8 mouse cellular contexts compared by ENCODE assay signal in genomic region chr2:36104436-36104955, GRCm38 (mm10). TPM values are rescaled to one million over a fixed set of nuclear protein-coding genes. Genes with fewer than 3 reads are reported as not detected.
DNase-seq lines count a peak whose midpoint lies in the region; ATAC-seq and TF ChIP-seq lines count a peak whose summit lies in the region.

No protein-coding gene starts in this region.

- H3K36me3 ChIP-seq in heart, postnatal 0 days (replicated peaks; ENCODE audit: control insufficient read depth, insufficient read depth, low read length): no peaks in the 10 kb centered on the region
- H3K36me3 ChIP-seq in liver, embryonic 16.5 days (ENCODE audit: control insufficient read depth, insufficient read depth): no peaks in the 10 kb centered on the region

- H3K27me3 ChIP-seq in heart, postnatal 0 days (ENCODE audit: control insufficient read depth, insufficient read depth, low read length): peaks cover 89% of the 10 kb centered on the region
- peaks cover 95% of the 10 kb centered on the region for H3K27me3 ChIP-seq in liver, embryonic 16.5 days (ENCODE audit: control insufficient read depth, insufficient read depth, low read depth, low read length)

- H3K4me2 ChIP-seq in heart, postnatal 0 days (ENCODE audit: low read depth, low read length): peak overlapping the region; percentile 81
- H3K4me2 ChIP-seq in liver, embryonic 16.5 days (ENCODE audit: low read depth, low read length): peak overlapping the region; percentile 53; the same call in 1 of the 2 replicates

- H3K4me1 ChIP-seq in heart, postnatal 0 days (ENCODE audit: control insufficient read depth, insufficient read depth): peaks cover 26% of the 10 kb centered on the region
- no peaks in the 10 kb centered on the region; the same call in none of the 2 replicates for H3K4me1 ChIP-seq in liver, embryonic 16.5 days (ENCODE audit: control insufficient read depth, low read depth, low read length)

- no peak overlapping the region for H3K27ac ChIP-seq in heart, postnatal 0 days (ENCODE audit: low read depth)
- no peak overlapping the region for H3K27ac ChIP-seq in liver, embryonic 16.5 days (ENCODE audit: low read length)

- 1% methylated on average over 32 of the region's 32 CpGs for WGBS in heart, postnatal 0 days
- under 1% methylated on average over 32 of the region's 32 CpGs for WGBS in liver, embryonic 16.5 days (ENCODE audit: insufficient replicate concordance)

- TF ChIP-seq EP300 in heart, postnatal 0 days (IDR thresholded peaks at IDR 0.05; ENCODE audit: low read depth): no peak

- no peaks in the 10 kb centered on the region for H3K9me3 ChIP-seq in heart, postnatal 0 days (replicated peaks; ENCODE audit: control insufficient read depth, low read length)
- no peaks in the 10 kb centered on the region for H3K9me3 ChIP-seq in liver, embryonic 16.5 days (replicated peaks; ENCODE audit: control insufficient read depth, low read length)

- intact Hi-C loops in left cerebral cortex, postnatal 36 days (cut with DNase I): no loop called here

- ATAC-seq in heart, postnatal 0 days (ENCODE audit: insufficient read depth, low read depth): no peak
- ATAC-seq in liver, embryonic 16.5 days (ENCODE audit: low read depth): no peak
- no peak for ATAC-seq in megakaryocyte progenitor cell, adult 5-6 weeks (replicated peaks; ENCODE audit: poor library complexity)

- H3K9ac ChIP-seq in heart, postnatal 0 days (replicated peaks; ENCODE audit: low read depth, low read length): peak overlapping the region; percentile 57; the same call in 1 of the 2 replicates
- no peak overlapping the region for H3K9ac ChIP-seq in liver, embryonic 16.5 days (ENCODE audit: low read depth, low read length)

- DNase-seq in cerebellum, postnatal 14 days: peak; percentile 16 to 22
- no peak for DNase-seq in cerebellum, adult 9-11 months
- peak; percentile 46 for DNase-seq in NIH3T3 (ENCODE audit: low read depth)
- DNase-seq in heart, postnatal 0 days (ENCODE audit: low spot score): no peak
- no peak for DNase-seq in right cerebral cortex, adult 18-20 months
- no peak for DNase-seq in left cerebral cortex, postnatal 36 days (ENCODE audit: low spot score in 2 of 2)

- TF ChIP-seq CTCF in heart, postnatal 0 days (IDR thresholded peaks at IDR 0.05; ENCODE audit: low read depth): no peak

- H3K4me3 ChIP-seq in heart, postnatal 0 days (ENCODE audit: low read depth, low read length): peak overlapping the region; percentile 51
- peak overlapping the region; percentile 33 for H3K4me3 ChIP-seq in liver, embryonic 16.5 days (ENCODE audit: low read depth, low read length)

RNA-seq across cellular contexts. Expression of gene Lhx6, which starts 0.7 kb away (rescaled TPM):
- total RNA-seq in heart, postnatal 0 days (2014; rRNA removed; ENCODE audit: low replicate concordance): 3.8 and 9.2 TPM in 2 replicates
- polyA plus RNA-seq in heart, postnatal 0 days (2015; fragmentation: Nextera tagmentation; extraction: Ambion mirVana): 1.6 and 1.8 TPM in 2 replicates
- 0.41 and 0.53 TPM in 2 replicates for polyA plus RNA-seq in liver, embryonic 16.5 days (2015; fragmentation: Nextera tagmentation; extraction: Ambion mirVana)
- not detected in 2 replicates for total RNA-seq in megakaryocyte progenitor cell, adult 5-6 weeks (2015)
- not detected in 2 replicates for total RNA-seq in megakaryocyte progenitor cell, adult 5-6 weeks (2017)
- total RNA-seq in left cerebral cortex, postnatal 36 days (2021): 10 to 100 TPM; 15.9 to 19.0 TPM

RNA-seq across cellular contexts. Expression of gene Mrrf, which starts 31.7 kb away (rescaled TPM):
- total RNA-seq in heart, postnatal 0 days (2014; rRNA removed; ENCODE audit: low replicate concordance): 22.5 and 38.5 TPM in 2 replicates
- polyA plus RNA-seq in heart, postnatal 0 days (2015; fragmentation: Nextera tagmentation; extraction: Ambion mirVana): 29.7 and 37.0 TPM in 2 replicates
- polyA plus RNA-seq in liver, embryonic 16.5 days (2015; fragmentation: Nextera tagmentation; extraction: Ambion mirVana): 14.6 and 17.0 TPM in 2 replicates
- 21.4 and 21.6 TPM in 2 replicates for total RNA-seq in megakaryocyte progenitor cell, adult 5-6 weeks (2015)
- 23.5 and 24.4 TPM in 2 replicates for total RNA-seq in megakaryocyte progenitor cell, adult 5-6 weeks (2017)
- total RNA-seq in left cerebral cortex, postnatal 36 days (2021): 10 to 100 TPM; 18.0 to 18.1 TPM

RNA-seq across cellular contexts. Expression of gene Rbm18, which starts 32.1 kb away (rescaled TPM):
- total RNA-seq in heart, postnatal 0 days (2014; rRNA removed; ENCODE audit: low replicate concordance): 54.6 and 60.5 TPM in 2 replicates
- 53.4 and 54.2 TPM in 2 replicates for polyA plus RNA-seq in heart, postnatal 0 days (2015; fragmentation: Nextera tagmentation; extraction: Ambion mirVana)
- 22.4 TPM in 2 replicates for polyA plus RNA-seq in liver, embryonic 16.5 days (2015; fragmentation: Nextera tagmentation; extraction: Ambion mirVana)
- total RNA-seq in megakaryocyte progenitor cell, adult 5-6 weeks (2015): 32.7 and 34.3 TPM in 2 replicates
- total RNA-seq in megakaryocyte progenitor cell, adult 5-6 weeks (2017): 21.0 and 22.2 TPM in 2 replicates
- total RNA-seq in left cerebral cortex, postnatal 36 days (2021): 10 to 100 TPM; 46.1 to 52.7 TPM

RNA-seq across cellular contexts. Expression of gene Morn5, which starts 55.2 kb away (rescaled TPM):
- total RNA-seq in heart, postnatal 0 days (2014; rRNA removed; ENCODE audit: low replicate concordance): not detected in 2 replicates
- polyA plus RNA-seq in heart, postnatal 0 days (2015; fragmentation: Nextera tagmentation; extraction: Ambion mirVana): 0.56 TPM in 1 of 2 replicates, not detected in the other
- polyA plus RNA-seq in liver, embryonic 16.5 days (2015; fragmentation: Nextera tagmentation; extraction: Ambion mirVana): 0.13 TPM in 1 of 2 replicates, not detected in the other
- total RNA-seq in megakaryocyte progenitor cell, adult 5-6 weeks (2015): not detected in 2 replicates
- total RNA-seq in megakaryocyte progenitor cell, adult 5-6 weeks (2017): not detected in 2 replicates
- under 1 TPM; 0.61 to 0.79 TPM for total RNA-seq in left cerebral cortex, postnatal 36 days (2021)

RNA-seq across cellular contexts. Expression of gene Ndufa8, which starts 55.3 kb away (rescaled TPM):
- 207 and 252 TPM in 2 replicates for total RNA-seq in heart, postnatal 0 days (2014; rRNA removed; ENCODE audit: low replicate concordance)
- polyA plus RNA-seq in heart, postnatal 0 days (2015; fragmentation: Nextera tagmentation; extraction: Ambion mirVana): 915 and 927 TPM in 2 replicates
- polyA plus RNA-seq in liver, embryonic 16.5 days (2015; fragmentation: Nextera tagmentation; extraction: Ambion mirVana): 128 and 134 TPM in 2 replicates
- 85.0 and 100 TPM in 2 replicates for total RNA-seq in megakaryocyte progenitor cell, adult 5-6 weeks (2015)
- 42.4 and 53.3 TPM in 2 replicates for total RNA-seq in megakaryocyte progenitor cell, adult 5-6 weeks (2017)
- 100 to 1,000 TPM; 177 to 217 TPM for total RNA-seq in left cerebral cortex, postnatal 36 days (2021)

Comparison
In these comparisons a context has a peak if more than half of its experiments do, and no peak if none do; other contexts are left out.
1. DNase-seq: peak in cerebellum, postnatal 14 days (2 of 2) and NIH3T3 (single experiment); none in cerebellum, adult 9-11 months (single experiment), heart, postnatal 0 days (single experiment), right cerebral cortex, adult 18-20 months (single experiment) and left cerebral cortex, postnatal 36 days (0 of 2).